Mouse (Mus musculus) cortical plate, adult 2 months (tissue): Measurements from ENCODE around the gene Cacna1h.

Experiments used
- CTCF ChIP-seq: fragments of 200-500 bp; IDR thresholded peaks from 2 replicates; pipeline ENCODE4 v1.5.1; 2011; ENCODE audit warnings: mild to moderate bottlenecking, control low read depth, low read length; ENCODE audit not compliant: insufficient read depth; ENCODE audit errors: extremely low read depth
- POLR2A ChIP-seq: fragments of 200-500 bp; IDR thresholded peaks from 2 replicates; pipeline ENCODE4 v1.6.1; 2011; ENCODE audit warnings: mild to moderate bottlenecking, low read length, control low read depth; ENCODE audit not compliant: insufficient read depth; ENCODE audit errors: extremely low read depth

GRCm38 (mm10) chr17:25363726-25364125, 69.9 kb downstream of the Cacna1h start:
- TF ChIP-seq CTCF (peak; percentile 84), POLR2A (no peak)
